Mouse (Mus musculus) bone marrow, adult 2 months (tissue): ENCODE data around the gene 1700015F17Rik.

Source experiments
- CTCF ChIP-seq: fragments of 200-500 bp; IDR thresholded peaks from 2 replicates; pipeline ENCODE4 v1.5.1; 2011; ENCODE audit warnings: low read length, control low read depth; ENCODE audit not compliant: control insufficient read depth, insufficient read depth
- POLR2A ChIP-seq: fragments of 200-500 bp; IDR thresholded peaks from 2 replicates; pipeline ENCODE4 v1.6.1; 2011; ENCODE audit warnings: low read depth, mild to moderate bottlenecking, control low read depth, low read length, borderline replicate concordance; ENCODE audit not compliant: control insufficient read depth

DNA sequence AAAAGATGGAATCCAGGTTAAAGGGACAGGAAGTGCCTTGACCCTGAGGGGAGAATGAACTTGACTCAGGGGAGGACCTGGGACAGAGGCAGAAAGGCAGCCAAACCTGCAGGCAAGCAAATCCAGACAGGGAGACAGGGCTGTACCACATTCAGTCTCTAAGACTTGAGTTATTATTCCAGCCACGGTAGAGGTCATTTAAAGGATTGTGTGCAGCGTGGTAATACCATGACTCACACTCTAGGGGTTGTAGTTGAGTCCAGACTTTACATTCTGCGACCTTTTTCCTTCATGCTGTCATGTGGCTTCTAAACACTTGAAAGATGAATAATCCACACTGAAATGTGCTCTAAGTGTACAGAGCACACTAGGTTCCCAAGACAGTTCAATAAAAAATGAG is 86.2 kb downstream of the 1700015F17Rik start:
- TF ChIP-seq CTCF (no peak), POLR2A (no peak)
